Mouse (Mus musculus) ovary, postnatal 36 days (tissue): ENCODE data around the gene Hapln2.

Experiments used
- DNase-seq: peaks from one replicate; pipeline ENCODE4 v3.0.0; 2022; ENCODE audit warnings: low spot score, mixed read lengths

Hapln2 gene

GRCm38 (mm10) chr3:87981214-87981760, 46.1 kb downstream of the Hapln2 start:
- DNase-seq = no peak

- DNase-seq = no peak
Observed at GRCm38 (mm10) chr3:87980728-87981127, 46.7 kb downstream of the Hapln2 start.

GRCm38 (mm10) chr3:87980085-87980484, 47.3 kb downstream of the Hapln2 start:
- DNase-seq = no peak

GRCm38 (mm10) chr3:87979493-87979892, 47.9 kb downstream of the Hapln2 start:
- no peak for DNase-seq

GRCm38 (mm10) chr3:87974381-87974987, 52.9 kb downstream of the Hapln2 start:
- DNase-seq = no peak

- no peak for DNase-seq
Observed at GRCm38 (mm10) chr3:87973593-87974380, 53.6 kb downstream of the Hapln2 start.

- DNase-seq = no peak
Observed at GRCm38 (mm10) chr3:87972776-87973175, 54.6 kb downstream of the Hapln2 start.

- DNase-seq = no peak
Observed at GRCm38 (mm10) chr3:87972203-87972664, 55.1 kb downstream of the Hapln2 start.
